Mouse (Mus musculus): ENCODE data around the gene Snap25. TPM values are rescaled to one million over a fixed set of nuclear protein-coding genes. Genes with fewer than 3 reads are reported as not detected.

Snap25 gene
- polyA plus RNA-seq, 1 experiment = not detected

DNA sequence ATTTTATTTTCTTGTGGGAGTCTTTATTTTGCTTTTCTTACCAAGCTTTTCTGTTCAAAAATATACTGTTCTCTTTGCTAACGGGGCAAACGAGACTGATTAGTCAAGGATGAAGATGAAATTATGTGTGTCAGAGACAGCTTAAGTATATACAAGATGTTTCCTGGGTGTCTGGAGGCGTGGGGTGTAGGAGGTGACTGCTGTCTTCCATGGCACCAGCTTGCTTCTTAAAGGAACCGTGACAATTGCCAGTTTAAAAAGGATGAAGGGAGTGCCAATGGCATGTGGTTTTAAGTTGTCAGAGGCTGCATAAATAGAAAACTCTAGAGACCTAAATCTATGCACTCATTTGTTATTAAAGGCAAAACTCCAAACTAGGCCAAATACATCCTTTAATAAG is 75.1 kb downstream of the Snap25 start:
- no peaks in the 10 kb centered on the region for H3K4me1 ChIP-seq (ENCODE audit: control insufficient read depth, insufficient read depth, low read length)
- H3K4me3 ChIP-seq (ENCODE audit: control insufficient read depth, low read depth, low read length) = no peak overlapping the region
- TF ChIP-seq CTCF (IDR thresholded peaks at IDR 0.05; ENCODE audit: control insufficient read depth, insufficient read depth, insufficient replicate concordance, low read depth, low read length) (no peak), POLR2A (IDR thresholded peaks at IDR 0.05; ENCODE audit: control insufficient read depth, low read depth, low read length) (no peak)
- no peaks in the 10 kb centered on the region for H3K27me3 ChIP-seq (ENCODE audit: control insufficient read depth, insufficient read depth, low read length)
- H3K36me3 ChIP-seq (ENCODE audit: control insufficient read depth, insufficient read depth, low read length) = no peaks in the 10 kb centered on the region
- H3K27ac ChIP-seq (ENCODE audit: control insufficient read depth, insufficient read depth, low read depth, low read length) = no peak overlapping the region

DNA sequence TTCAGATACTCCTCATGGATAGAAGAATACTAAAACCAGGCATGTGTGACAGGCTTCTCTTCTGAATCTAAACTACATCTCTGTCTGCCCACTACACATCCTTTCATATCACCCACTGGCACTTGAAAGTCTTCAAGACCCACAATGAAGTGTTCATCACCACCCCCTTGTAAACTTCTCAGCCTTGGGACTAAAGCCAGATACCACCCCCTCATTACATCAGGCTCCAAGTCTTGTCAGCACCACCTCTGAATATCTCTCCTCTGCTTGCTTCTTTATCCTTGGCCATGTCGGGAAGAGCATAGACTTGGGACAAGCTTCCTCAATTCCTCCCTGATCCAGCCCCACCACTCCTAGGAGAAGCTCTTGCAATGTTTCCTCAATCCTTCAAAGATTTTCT is 83.3 kb downstream of the Snap25 start:
- TF ChIP-seq CTCF (IDR thresholded peaks at IDR 0.05; ENCODE audit: control insufficient read depth, insufficient read depth, insufficient replicate concordance, low read depth, low read length) (no peak), POLR2A (IDR thresholded peaks at IDR 0.05; ENCODE audit: control insufficient read depth, low read depth, low read length) (no peak)
- Histone ChIP-seq H3K4me1 (ENCODE audit: control insufficient read depth, insufficient read depth, low read length) (no peaks in the 10 kb centered on the region), H3K4me3 (ENCODE audit: control insufficient read depth, low read depth, low read length) (no peak overlapping the region), H3K36me3 (ENCODE audit: control insufficient read depth, insufficient read depth, low read length) (no peaks in the 10 kb centered on the region), H3K27me3 (ENCODE audit: control insufficient read depth, insufficient read depth, low read length) (no peaks in the 10 kb centered on the region), H3K27ac (ENCODE audit: control insufficient read depth, insufficient read depth, low read depth, low read length) (no peak overlapping the region)

DNA sequence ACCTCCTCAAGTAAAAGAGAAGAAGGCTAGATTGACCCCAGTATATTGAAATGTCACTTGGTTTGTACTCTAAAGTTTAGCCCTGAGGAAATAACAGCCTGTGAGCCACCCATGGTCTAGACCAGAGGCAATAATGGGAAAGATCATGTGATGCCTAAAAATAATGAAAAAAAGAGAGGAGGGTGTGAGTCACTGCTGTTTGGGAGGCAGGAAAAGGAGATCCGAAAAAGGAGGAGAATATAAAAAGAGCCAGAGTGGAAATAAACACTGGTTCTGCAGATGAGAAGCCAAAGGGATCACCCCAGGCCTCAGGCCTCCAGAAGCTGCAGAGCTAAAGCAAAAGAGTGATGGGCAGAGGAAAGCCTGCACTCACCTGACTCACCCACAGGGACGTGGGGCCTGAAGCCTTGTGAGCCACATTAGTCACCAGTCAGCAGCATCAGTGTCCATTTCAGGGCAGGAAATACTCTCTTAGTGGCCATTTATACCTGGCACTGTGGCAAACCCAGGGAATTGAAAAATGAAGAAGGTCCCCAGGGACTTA is 85.7 kb downstream of the Snap25 start:
- no peaks in the 10 kb centered on the region for H3K27me3 ChIP-seq (ENCODE audit: control insufficient read depth, insufficient read depth, low read length)
- no peaks in the 10 kb centered on the region for H3K4me1 ChIP-seq (ENCODE audit: control insufficient read depth, insufficient read depth, low read length)
- H3K27ac ChIP-seq (ENCODE audit: control insufficient read depth, insufficient read depth, low read depth, low read length) = no peak overlapping the region
- no peak overlapping the region for H3K4me3 ChIP-seq (ENCODE audit: control insufficient read depth, low read depth, low read length)
- no peaks in the 10 kb centered on the region for H3K36me3 ChIP-seq (ENCODE audit: control insufficient read depth, insufficient read depth, low read length)
- TF ChIP-seq POLR2A (IDR thresholded peaks at IDR 0.05; ENCODE audit: control insufficient read depth, low read depth, low read length) = no peak
- no peak for TF ChIP-seq CTCF (IDR thresholded peaks at IDR 0.05; ENCODE audit: control insufficient read depth, insufficient read depth, insufficient replicate concordance, low read depth, low read length)

GRCm38 (mm10) chr2:136801102-136801501 is 87.8 kb downstream of the Snap25 start:
- Histone ChIP-seq H3K4me3 (ENCODE audit: control insufficient read depth, low read depth, low read length) (no peak overlapping the region), H3K4me1 (ENCODE audit: control insufficient read depth, insufficient read depth, low read length) (no peaks in the 10 kb centered on the region), H3K27ac (ENCODE audit: control insufficient read depth, insufficient read depth, low read depth, low read length) (no peak overlapping the region), H3K27me3 (ENCODE audit: control insufficient read depth, insufficient read depth, low read length) (no peaks in the 10 kb centered on the region), H3K36me3 (ENCODE audit: control insufficient read depth, insufficient read depth, low read length) (no peaks in the 10 kb centered on the region)
- no peak for TF ChIP-seq POLR2A (IDR thresholded peaks at IDR 0.05; ENCODE audit: control insufficient read depth, low read depth, low read length)
- TF ChIP-seq CTCF (IDR thresholded peaks at IDR 0.05; ENCODE audit: control insufficient read depth, insufficient read depth, insufficient replicate concordance, low read depth, low read length) = no peak

- Histone ChIP-seq H3K27me3 (ENCODE audit: control insufficient read depth, insufficient read depth, low read length) (no peaks in the 10 kb centered on the region), H3K4me1 (ENCODE audit: control insufficient read depth, insufficient read depth, low read length) (no peaks in the 10 kb centered on the region), H3K4me3 (ENCODE audit: control insufficient read depth, low read depth, low read length) (no peak overlapping the region), H3K36me3 (ENCODE audit: control insufficient read depth, insufficient read depth, low read length) (no peaks in the 10 kb centered on the region), H3K27ac (ENCODE audit: control insufficient read depth, insufficient read depth, low read depth, low read length) (no peak overlapping the region)
- TF ChIP-seq CTCF (IDR thresholded peaks at IDR 0.05; ENCODE audit: control insufficient read depth, insufficient read depth, insufficient replicate concordance, low read depth, low read length) = no peak
- no peak for TF ChIP-seq POLR2A (IDR thresholded peaks at IDR 0.05; ENCODE audit: control insufficient read depth, low read depth, low read length)
Observed at GRCm38 (mm10) chr2:136802076-136802475, 88.8 kb downstream of the Snap25 start.

- H3K27me3 ChIP-seq (ENCODE audit: control insufficient read depth, insufficient read depth, low read length) = no peaks in the 10 kb centered on the region
- TF ChIP-seq CTCF (IDR thresholded peaks at IDR 0.05; ENCODE audit: control insufficient read depth, insufficient read depth, insufficient replicate concordance, low read depth, low read length) = no peak
- no peak for TF ChIP-seq POLR2A (IDR thresholded peaks at IDR 0.05; ENCODE audit: control insufficient read depth, low read depth, low read length)
- H3K4me1 ChIP-seq (ENCODE audit: control insufficient read depth, insufficient read depth, low read length) = no peaks in the 10 kb centered on the region
Observed at GRCm38 (mm10) chr2:136803142-136803541, 89.9 kb downstream of the Snap25 start.

DNA sequence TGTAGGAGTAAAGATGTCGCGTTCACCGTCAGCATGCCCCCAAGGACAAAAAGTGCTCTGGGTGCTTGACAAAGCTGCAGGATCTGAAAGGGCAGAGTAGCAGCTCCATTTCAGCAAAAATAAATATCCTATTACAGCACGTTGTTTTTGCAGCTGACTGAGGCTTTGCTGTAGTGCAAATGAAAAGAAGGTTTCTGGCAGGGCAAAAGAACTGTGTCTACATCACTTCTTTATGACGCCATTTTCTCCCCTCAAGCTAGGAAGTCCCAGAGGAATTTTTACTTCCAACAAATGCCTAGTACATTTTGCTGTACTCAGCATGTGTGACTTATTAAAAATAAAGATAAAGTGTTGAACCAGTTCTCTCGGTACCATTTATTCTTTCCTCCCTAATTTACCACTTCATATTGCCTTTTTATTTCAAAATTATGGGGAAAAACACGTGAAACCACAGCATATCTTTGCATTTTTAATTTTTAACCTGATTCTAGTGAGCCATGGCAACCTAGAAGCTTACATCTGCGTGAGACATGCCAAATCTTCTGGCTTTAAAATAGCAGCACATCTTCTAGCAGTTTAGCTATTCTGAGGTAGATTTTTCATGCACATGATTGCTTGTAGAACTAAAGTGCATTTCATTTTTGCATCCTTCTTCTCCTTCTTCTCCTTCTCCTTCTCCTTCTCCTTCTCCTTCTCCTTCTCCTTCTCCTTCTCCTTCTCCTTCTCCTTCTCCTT is 94.9 kb downstream of the Snap25 start:
- no peak overlapping the region for H3K4me3 ChIP-seq (ENCODE audit: control insufficient read depth, low read depth, low read length)
- H3K27ac ChIP-seq (ENCODE audit: control insufficient read depth, insufficient read depth, low read depth, low read length) = no peak overlapping the region
- H3K4me1 ChIP-seq (ENCODE audit: control insufficient read depth, insufficient read depth, low read length) = no peaks in the 10 kb centered on the region
- TF ChIP-seq CTCF (IDR thresholded peaks at IDR 0.05; ENCODE audit: control insufficient read depth, insufficient read depth, insufficient replicate concordance, low read depth, low read length) = no peak
- no peaks in the 10 kb centered on the region for H3K36me3 ChIP-seq (ENCODE audit: control insufficient read depth, insufficient read depth, low read length)
- no peaks in the 10 kb centered on the region for H3K27me3 ChIP-seq (ENCODE audit: control insufficient read depth, insufficient read depth, low read length)

More at GRCm38 (mm10) chr2:136803142-136803541, 89.9 kb downstream of the Snap25 start:
- Histone ChIP-seq H3K27ac (ENCODE audit: control insufficient read depth, insufficient read depth, low read depth, low read length) (no peak overlapping the region), H3K4me3 (ENCODE audit: control insufficient read depth, low read depth, low read length) (no peak overlapping the region), H3K36me3 (ENCODE audit: control insufficient read depth, insufficient read depth, low read length) (no peaks in the 10 kb centered on the region)

Data from testis, adult 2 months (tissue).